Mouse (Mus musculus) erythroblast, embryonic 14.5 days (primary cell): ENCODE results near the gene Scimp.

Experiments used
- GATA1 ChIP-seq: IDR thresholded peaks from 2 replicates; pipeline ENCODE4 v1.6.1; 2012; ENCODE audit warnings: low read length, inconsistent platforms, mixed read lengths
- TAL1 ChIP-seq: IDR thresholded peaks from 3 replicates; pipeline ENCODE4 v1.6.1; 2012; ENCODE audit warnings: low read length, inconsistent platforms, mixed read lengths

GRCm38 (mm10) chr11:70777634-70778033, 34.8 kb downstream of the Scimp start:
- no peak for TF ChIP-seq GATA1
- no peak for TF ChIP-seq TAL1
